Mouse (Mus musculus) G1E (cell line): ENCODE measurements around the gene Sar1a. TPM values are rescaled to one million over a fixed set of nuclear protein-coding genes. Genes with fewer than 3 reads are reported as not detected.

Experiments used
- ATAC-seq: 2 replicates; pipeline ENCODE4 v1.8.0; 2016; ENCODE audit warnings: mild to moderate bottlenecking; ENCODE audit not compliant: insufficient number of reproducible peaks, poor library complexity, low FRiP score, severe bottlenecking; ENCODE audit errors: extremely low read depth
- DNase-seq: peaks from one replicate; pipeline ENCODE4 v3.0.0; 2012; ENCODE audit warnings: low spot score
- H3K27me3 ChIP-seq: 2 replicates; pipeline ENCODE4 v1.6.1; 2012; ENCODE audit warnings: mild to moderate bottlenecking, low read length, inconsistent platforms; ENCODE audit not compliant: insufficient read depth
- H3K36me3 ChIP-seq: replicated peaks from 2 replicates; pipeline ENCODE3; 2012; ENCODE audit warnings: mild to moderate bottlenecking, inconsistent platforms
- H3K4me1 ChIP-seq: 2 replicates; pipeline ENCODE4 v1.6.1; 2012; ENCODE audit warnings: low read depth, low read length, inconsistent platforms, mixed read lengths; ENCODE audit not compliant: insufficient read depth
- H3K4me3 ChIP-seq: 2 replicates; pipeline ENCODE4 v1.5.1; 2012; ENCODE audit warnings: low read depth, mild to moderate bottlenecking, inconsistent platforms, low read length, moderate library complexity, mixed read lengths
- H3K9me3 ChIP-seq: replicated peaks from 2 replicates; pipeline ENCODE4 v1.6.1; 2012; ENCODE audit warnings: inconsistent platforms
- CTCF ChIP-seq: IDR thresholded peaks from 2 replicates; pipeline ENCODE4 v1.5.1; 2012; ENCODE audit warnings: low read depth, low read length, inconsistent platforms, mixed read lengths
- GATA1 ChIP-seq: IDR thresholded peaks from 2 replicates; pipeline ENCODE4 v1.6.1; 2012; ENCODE audit warnings: borderline replicate concordance, low read length, inconsistent platforms, mixed read lengths
- GATA2 ChIP-seq: IDR thresholded peaks from 2 replicates; pipeline ENCODE4 v1.6.1; 2012; ENCODE audit warnings: low read depth, low read length, inconsistent platforms, borderline replicate concordance
- POLR2AphosphoS5 ChIP-seq: IDR thresholded peaks from 2 replicates; pipeline ENCODE4 v1.6.1; 2012; ENCODE audit warnings: low read depth, low read length, inconsistent platforms; ENCODE audit not compliant: insufficient replicate concordance
- TAL1 ChIP-seq: conservative IDR thresholded peaks from 2 replicates; pipeline ENCODE4 v1.6.1; 2012; ENCODE audit warnings: low read depth, low read length, inconsistent platforms, mixed read lengths
- polyA plus RNA-seq: library from polyadenylated mRNA; stranded (reverse); fragments of >175 nt; gene quantifications from 2 replicates; pipeline ENCODE4 v1.2.3, GENCODE M21; 2012
- total RNA-seq, 2 experiments: library from RNA; stranded (forward) in 1 of 2; stranded (reverse) in 1 of 2; fragments of 200-1000 nt in 1 of 2; fragments of >200 nt in 1 of 2; fragmentation: Nextera tagmentation in 1 of 2; gene quantifications; 2 replicates each; pipeline ENCODE4 v1.2.3; 2014 to 2017

Sar1a gene
- total and polyA plus RNA-seq, 3 experiments = 31.6 to 85.1 (median 83.0) TPM

DNA sequence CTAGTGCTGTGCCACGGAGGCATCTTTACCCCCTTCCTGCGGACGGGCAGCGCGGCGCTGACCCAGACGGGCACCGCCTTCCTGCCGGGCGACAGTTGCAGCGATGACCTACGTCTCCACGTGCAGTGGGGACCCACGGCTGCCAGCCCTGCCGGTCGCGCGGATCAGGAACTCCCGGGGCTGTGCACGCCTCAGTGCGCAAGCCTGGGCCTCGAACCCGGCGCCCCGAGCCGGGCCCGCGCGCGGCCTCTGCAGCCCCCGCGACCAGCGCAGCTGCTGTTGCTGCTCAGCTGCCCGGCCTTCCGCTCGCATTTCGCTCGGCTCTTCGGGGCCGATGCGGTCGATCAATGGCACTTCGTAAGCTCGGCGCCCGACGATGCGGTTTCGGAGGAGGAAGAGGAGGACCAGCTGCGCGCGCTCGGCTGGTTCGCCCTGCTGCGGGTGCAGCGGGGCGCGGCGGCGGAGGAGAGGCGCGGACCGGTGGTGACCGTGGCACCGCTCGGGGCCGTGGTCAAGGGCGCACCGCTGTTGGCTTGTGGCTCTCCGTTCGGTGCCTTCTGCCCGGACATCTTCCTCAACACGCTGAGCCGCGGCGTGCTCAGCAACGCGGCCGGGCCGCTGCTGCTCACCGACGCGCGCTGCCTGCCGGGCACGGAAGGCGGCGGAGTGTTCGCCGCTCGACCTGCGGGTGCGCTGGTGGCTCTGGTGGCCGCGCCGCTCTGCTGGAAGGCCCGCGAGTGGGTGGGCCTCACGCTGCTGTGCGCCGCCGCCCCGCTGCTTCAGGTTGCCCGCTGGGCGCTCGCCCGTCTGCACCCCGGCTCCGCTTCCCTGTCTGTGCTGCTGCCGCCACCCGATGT is 15.8 kb downstream of the Sar1a start:
- DNase-seq (no peak), ATAC-seq (no peak)

DNA sequence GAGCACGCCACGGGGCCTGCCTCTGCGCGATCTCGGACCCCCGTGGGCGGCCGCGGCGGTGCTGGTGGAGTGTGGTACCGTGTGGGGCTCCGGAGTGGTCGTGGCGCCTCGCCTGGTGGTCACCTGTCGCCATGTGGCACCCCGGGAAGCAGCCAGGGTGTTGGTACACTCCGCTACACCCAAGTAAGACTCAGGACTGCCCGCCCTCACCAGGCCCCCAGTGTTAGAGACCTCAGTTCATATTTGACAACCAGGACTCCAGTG is 16.4 kb downstream of the Sar1a start:
- Histone ChIP-seq H3K9me3 (no peaks in the 10 kb centered on the region), H3K4me3 (peak overlapping the region; percentile 97), H3K36me3 (peaks cover 67% of the 10 kb centered on the region), H3K27me3 (no peaks in the 10 kb centered on the region), H3K4me1 (peaks cover 21% of the 10 kb centered on the region)
- DNase-seq (no peak), ATAC-seq (no peak)
- TF ChIP-seq TAL1 (no peak), POLR2AphosphoS5 (no peak), GATA1 (no peak), GATA2 (no peak), CTCF (no peak)

More for the DNA sequence above, 15.8 kb downstream of the Sar1a start:
- no peaks in the 10 kb centered on the region for H3K9me3 ChIP-seq
- no peaks in the 10 kb centered on the region for H3K27me3 ChIP-seq
- H3K4me3 ChIP-seq = peak overlapping the region; percentile 97
- peaks cover 21% of the 10 kb centered on the region for H3K4me1 ChIP-seq
- peaks cover 68% of the 10 kb centered on the region for H3K36me3 ChIP-seq
- TF ChIP-seq GATA2 = no peak
- no peak for TF ChIP-seq TAL1
- TF ChIP-seq POLR2AphosphoS5 = no peak
- TF ChIP-seq CTCF = no peak
- no peak for TF ChIP-seq GATA1

DNA sequence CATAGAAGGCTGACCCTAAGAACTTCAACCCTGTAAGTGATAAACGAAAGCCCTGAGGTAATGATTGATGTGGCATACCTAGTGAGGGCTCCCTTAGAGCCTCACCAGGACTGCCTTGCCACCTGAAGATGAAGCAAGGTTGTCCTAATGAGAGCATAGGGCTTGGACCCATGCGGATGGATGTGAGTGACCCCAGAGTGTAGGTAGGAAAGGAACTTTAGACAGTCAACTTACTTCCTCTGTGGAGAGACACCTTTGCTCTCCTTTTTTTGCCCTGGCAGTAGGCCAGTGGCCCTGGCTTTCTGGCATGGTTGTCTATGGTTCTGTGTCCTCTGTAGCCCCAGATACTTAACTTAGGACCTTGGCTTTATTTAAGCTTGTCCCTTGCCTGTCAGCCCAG is 16.9 kb downstream of the Sar1a start:
- peaks cover 67% of the 10 kb centered on the region for H3K36me3 ChIP-seq
- H3K4me3 ChIP-seq = peak overlapping the region; percentile 97; the same call in 1 of the 2 replicates
- H3K4me1 ChIP-seq = peaks cover 21% of the 10 kb centered on the region
- no peaks in the 10 kb centered on the region for H3K9me3 ChIP-seq
- ATAC-seq (no peak), DNase-seq (no peak)
- no peaks in the 10 kb centered on the region for H3K27me3 ChIP-seq
- no peak for TF ChIP-seq CTCF
- TF ChIP-seq GATA2 = no peak

DNA sequence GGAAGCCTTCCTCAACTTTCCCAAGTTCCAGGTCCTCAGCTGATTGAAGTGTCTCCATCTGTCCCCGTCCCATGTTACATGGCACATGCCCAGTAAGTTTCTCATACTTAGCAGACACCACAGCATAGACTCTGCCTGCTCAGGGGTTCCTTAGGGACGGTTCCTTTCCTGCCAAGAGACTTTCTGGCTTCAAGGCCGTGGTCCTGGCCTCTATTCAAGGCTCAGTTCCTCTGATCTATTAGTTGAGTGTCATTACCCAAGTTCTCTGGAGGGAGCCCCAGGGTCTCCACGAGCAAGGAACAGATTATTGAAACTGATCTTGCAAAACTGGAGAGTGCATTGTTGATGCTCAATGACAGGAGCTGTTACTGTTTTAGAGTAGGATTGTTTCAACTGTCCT is 24.6 kb downstream of the Sar1a start:
- Histone ChIP-seq H3K4me1 (peaks cover 9% of the 10 kb centered on the region; the same call in 1 of the 2 replicates), H3K4me3 (no peak overlapping the region), H3K27me3 (no peaks in the 10 kb centered on the region), H3K9me3 (no peaks in the 10 kb centered on the region), H3K36me3 (peaks cover 45% of the 10 kb centered on the region)
- ATAC-seq (no peak), DNase-seq (no peak)
- TF ChIP-seq POLR2AphosphoS5 (no peak), GATA1 (no peak), GATA2 (no peak), TAL1 (no peak), CTCF (no peak)

DNA sequence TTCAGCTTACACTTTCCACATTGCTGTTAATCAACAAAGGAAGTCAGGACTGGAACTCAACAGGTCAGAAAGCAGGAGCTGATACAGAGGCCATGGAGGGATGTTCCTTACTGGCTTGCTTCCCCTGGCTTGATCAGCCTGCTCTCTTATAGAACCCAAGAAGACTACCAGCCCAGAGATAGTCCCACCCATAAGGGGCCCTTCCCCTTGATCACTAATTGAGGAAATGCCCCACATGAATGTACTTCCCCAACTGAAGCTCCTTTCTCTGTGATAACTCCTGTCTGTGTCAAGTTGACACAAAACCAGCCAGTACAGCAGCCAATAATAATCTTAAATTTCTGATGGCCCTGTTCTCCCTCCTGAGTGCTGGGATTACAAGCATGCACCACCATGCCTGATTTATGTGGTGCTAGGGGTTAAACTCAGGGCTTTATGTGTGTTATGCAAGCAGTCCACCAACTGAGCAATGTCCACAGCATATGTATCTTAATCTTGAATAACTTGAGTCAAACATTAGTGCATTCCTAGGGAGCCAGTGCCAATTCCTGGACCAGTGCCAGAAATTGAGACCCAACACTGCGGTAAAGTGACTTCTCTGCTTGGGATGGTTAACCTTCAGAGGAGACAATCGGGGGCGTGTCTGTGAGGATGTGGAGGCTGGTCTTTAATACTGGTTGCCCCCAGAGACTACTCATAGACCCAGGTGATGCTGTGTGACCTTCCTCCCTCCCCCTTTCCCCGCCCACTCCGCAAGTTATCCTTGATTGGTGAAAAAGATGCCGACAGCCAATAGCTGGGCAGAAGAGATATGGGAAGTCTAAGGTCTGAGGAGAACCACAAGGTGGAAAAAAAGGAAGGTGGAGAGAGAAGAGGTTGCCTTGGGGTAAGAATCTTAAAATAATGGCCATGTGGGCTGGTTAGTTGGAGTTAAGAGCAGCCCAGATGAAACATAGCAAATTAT is 26.6 kb downstream of the Sar1a start:
- ATAC-seq = no peak
- peaks cover 31% of the 10 kb centered on the region for H3K36me3 ChIP-seq
- DNase-seq = no peak
- H3K27me3 ChIP-seq = peaks cover 9% of the 10 kb centered on the region; the same call in 1 of the 2 replicates
- TF ChIP-seq GATA2 (no peak), CTCF (no peak), POLR2AphosphoS5 (no peak), TAL1 (no peak), GATA1 (no peak)
- H3K9me3 ChIP-seq = no peaks in the 10 kb centered on the region
- H3K4me3 ChIP-seq = no peak overlapping the region
- H3K4me1 ChIP-seq = peaks cover 9% of the 10 kb centered on the region; the same call in 1 of the 2 replicates

DNA sequence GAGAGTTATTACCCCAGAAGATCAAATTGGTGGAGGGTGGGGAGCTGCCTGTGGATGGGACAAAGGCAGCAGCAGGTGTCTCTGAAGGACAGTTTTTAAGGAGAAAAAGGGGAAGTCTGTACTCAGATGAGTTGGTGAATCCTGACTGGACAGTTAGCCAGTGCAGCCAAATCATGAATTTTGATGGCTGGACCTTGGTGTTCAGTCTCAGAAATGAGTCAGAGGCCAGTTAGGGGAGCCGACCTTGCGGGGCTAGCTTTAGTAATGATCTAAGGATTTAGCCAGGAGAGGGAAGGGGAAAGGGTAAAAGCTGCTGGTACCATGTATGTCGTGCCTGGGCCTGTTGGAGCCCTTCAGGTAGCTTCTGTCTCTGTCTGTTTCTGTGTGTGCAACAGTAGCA is 33.5 kb downstream of the Sar1a start:
- H3K9me3 ChIP-seq = no peaks in the 10 kb centered on the region
- no peak overlapping the region for H3K4me3 ChIP-seq
- H3K36me3 ChIP-seq = no peaks in the 10 kb centered on the region
- TF ChIP-seq POLR2AphosphoS5 (no peak), GATA2 (no peak), CTCF (no peak), GATA1 (no peak), TAL1 (no peak)
- peaks cover 13% of the 10 kb centered on the region for H3K27me3 ChIP-seq
- H3K4me1 ChIP-seq = peaks cover 10% of the 10 kb centered on the region
- ATAC-seq = no peak
- DNase-seq = no peak
